Mouse (Mus musculus) bone marrow, adult 2 months (tissue): ENCODE measurements around the gene Mgarp.

Experiments used
- CTCF ChIP-seq: fragments of 200-500 bp; IDR thresholded peaks from 2 replicates; pipeline ENCODE4 v1.5.1; 2011; ENCODE audit warnings: low read length, control low read depth; ENCODE audit not compliant: control insufficient read depth, insufficient read depth
- POLR2A ChIP-seq: fragments of 200-500 bp; IDR thresholded peaks from 2 replicates; pipeline ENCODE4 v1.6.1; 2011; ENCODE audit warnings: low read depth, mild to moderate bottlenecking, control low read depth, low read length, borderline replicate concordance; ENCODE audit not compliant: control insufficient read depth

GRCm38 (mm10) chr3:51425394-51425793, 28.9 kb upstream of the Mgarp start:
- TF ChIP-seq POLR2A (no peak), CTCF (no peak)
